Mouse (Mus musculus) MEL (cell line): Measurements from ENCODE around the gene Papss2. TPM values are rescaled to one million over a fixed set of nuclear protein-coding genes. Genes with fewer than 3 reads are reported as not detected.
A peak's percentile ranks its signal among the peaks of the same experiment; 100 is the strongest.

Source experiments
- DNase-seq: peaks from one replicate; pipeline ENCODE4 v3.0.0; 2011; ENCODE audit warnings: low read depth, low spot score
- H3K27ac ChIP-seq: 2 replicates; pipeline ENCODE4 v1.5.1; 2012; ENCODE audit warnings: low read depth, mild to moderate bottlenecking, control low read depth, low read length, moderate library complexity; ENCODE audit not compliant: control insufficient read depth
- H3K27me3 ChIP-seq, 2 experiments: fragments of 150-350 bp in 1 of 2; sonication (generic) in 1 of 2; 2 replicates each; pipeline ENCODE4 v1.6.1; 2012; ENCODE audit warnings: low read length in 2 of 2, mild to moderate bottlenecking in 2 of 2, improper control_type of control experiment in 1 of 2, moderate library complexity in 1 of 2; ENCODE audit not compliant: insufficient read depth in 2 of 2, control insufficient read depth in 1 of 2
- H3K36me3 ChIP-seq, 2 experiments: 2 replicates each; pipeline ENCODE4 v1.6.1; 2012 to 2014; ENCODE audit warnings: low read length in 2 of 2, improper control_type of control experiment in 1 of 2, inconsistent platforms in 1 of 2, mild to moderate bottlenecking in 1 of 2; ENCODE audit not compliant: insufficient read depth in 2 of 2, control insufficient read depth in 1 of 2
- H3K4me1 ChIP-seq, 2 experiments: fragments of 150-350 bp in 1 of 2; sonication (generic) in 1 of 2; 2 replicates each; pipeline ENCODE4 v1.6.1; 2012; ENCODE audit warnings: low read length in 2 of 2, improper control_type of control experiment in 1 of 2, mild to moderate bottlenecking in 1 of 2; ENCODE audit not compliant: insufficient read depth in 2 of 2, control insufficient read depth in 1 of 2
- H3K4me3 ChIP-seq, 2 experiments: fragments of 150-350 bp in 1 of 2; sonication (generic) in 1 of 2; 2 replicates each; pipeline ENCODE4 v1.5.1; 2012; ENCODE audit warnings: low read depth in 2 of 2, low read length in 2 of 2, mild to moderate bottlenecking in 2 of 2, moderate library complexity in 2 of 2, control low read depth in 1 of 2, improper control_type of control experiment in 1 of 2; ENCODE audit not compliant: control insufficient read depth in 1 of 2, insufficient read depth in 1 of 2
- H3K79me2 ChIP-seq: 2 replicates; pipeline ENCODE4 v1.6.1; 2012; ENCODE audit warnings: mild to moderate bottlenecking, low read length, moderate library complexity; ENCODE audit not compliant: control insufficient read depth, poor library complexity, insufficient read depth
- H3K9ac ChIP-seq: 2 replicates; pipeline ENCODE4 v1.6.1; 2012; ENCODE audit warnings: low read depth, mild to moderate bottlenecking, control low read depth, low read length, moderate library complexity; ENCODE audit not compliant: control insufficient read depth, poor library complexity, severe bottlenecking
- H3K9me3 ChIP-seq: fragments of 150-350 bp; sonication (generic); replicated peaks from 2 replicates; pipeline ENCODE4 v1.6.1; 2012; ENCODE audit warnings: mild to moderate bottlenecking, low read length, improper control_type of control experiment, moderate library complexity; ENCODE audit not compliant: insufficient read depth
- BHLHE40 ChIP-seq: IDR thresholded peaks from 2 replicates; pipeline ENCODE4 v1.6.1; 2012; ENCODE audit warnings: low read depth, mild to moderate bottlenecking, inconsistent platforms, low read length, improper control_type of control experiment, borderline replicate concordance
- CHD1 ChIP-seq: IDR thresholded peaks from 2 replicates; pipeline ENCODE4 v1.6.1; 2012; ENCODE audit warnings: low read depth, mild to moderate bottlenecking, inconsistent platforms, low read length, improper control_type of control experiment
- CHD2 ChIP-seq: IDR thresholded peaks from 2 replicates; pipeline ENCODE4 v1.6.1; 2011; ENCODE audit warnings: low read length, improper control_type of control experiment
- CTCF ChIP-seq, 3 experiments: IDR thresholded peaks in 2 of 3; conservative IDR thresholded peaks in 1 of 3; 2 replicates each; pipeline ENCODE4 v1.5.1; 2011 to 2012; ENCODE audit warnings: low read length in 3 of 3, low read depth in 2 of 3, mild to moderate bottlenecking in 2 of 3, improper control_type of control experiment in 1 of 3, inconsistent platforms in 1 of 3, mixed read lengths in 1 of 3, moderate library complexity in 1 of 3; ENCODE audit not compliant: control insufficient read depth in 1 of 3, insufficient read depth in 1 of 3, poor library complexity in 1 of 3, severe bottlenecking in 1 of 3
- E2F4 ChIP-seq: IDR thresholded peaks from 2 replicates; pipeline ENCODE4 v1.6.1; 2011; ENCODE audit warnings: low read depth, low read length, improper control_type of control experiment, borderline replicate concordance
- ELF1 ChIP-seq: IDR thresholded peaks from 2 replicates; pipeline ENCODE4 v1.6.1; 2014; ENCODE audit warnings: low read depth, mild to moderate bottlenecking, inconsistent platforms, low read length, improper control_type of control experiment, moderate library complexity
- EP300 ChIP-seq, 2 experiments: IDR thresholded peaks; 2 replicates each; pipeline ENCODE4 v1.6.1; 2011; ENCODE audit warnings: improper control_type of control experiment in 2 of 2, low read length in 2 of 2, low read depth in 1 of 2, mild to moderate bottlenecking in 1 of 2
- ETS1 ChIP-seq: IDR thresholded peaks from 2 replicates; pipeline ENCODE4 v1.6.1; 2012; ENCODE audit warnings: low read depth, mild to moderate bottlenecking, inconsistent platforms, low read length, improper control_type of control experiment, moderate library complexity
- GABPA ChIP-seq: IDR thresholded peaks from 2 replicates; pipeline ENCODE4 v1.6.1; 2012; ENCODE audit warnings: low read depth, mild to moderate bottlenecking, inconsistent platforms, low read length, improper control_type of control experiment, moderate library complexity
- GATA1 ChIP-seq: IDR thresholded peaks from 2 replicates; pipeline ENCODE4 v1.6.1; 2011; ENCODE audit warnings: low read depth, low read length, improper control_type of control experiment
- HCFC1 ChIP-seq: IDR thresholded peaks from 2 replicates; pipeline ENCODE4 v1.6.1; 2012; ENCODE audit warnings: low read depth, mild to moderate bottlenecking, inconsistent platforms, low read length, improper control_type of control experiment, moderate library complexity
- JUND ChIP-seq: IDR thresholded peaks from 2 replicates; pipeline ENCODE4 v1.6.1; 2011; ENCODE audit warnings: low read depth, mild to moderate bottlenecking, improper control_type of control experiment, low read length
- KAT2A ChIP-seq: conservative IDR thresholded peaks from 2 replicates; pipeline ENCODE4 v1.6.1; 2012; ENCODE audit warnings: low read depth, low read length, improper control_type of control experiment, inconsistent platforms
- MAFK ChIP-seq: IDR thresholded peaks from 2 replicates; pipeline ENCODE4 v1.6.1; 2011; ENCODE audit warnings: low read depth, mild to moderate bottlenecking, low read length, improper control_type of control experiment, borderline replicate concordance
- MAX ChIP-seq: IDR thresholded peaks from 2 replicates; pipeline ENCODE4 v1.6.1; 2011; ENCODE audit warnings: low read length, improper control_type of control experiment
- MAZ ChIP-seq: IDR thresholded peaks from 2 replicates; pipeline ENCODE4 v1.6.1; 2012; ENCODE audit warnings: low read depth, mild to moderate bottlenecking, inconsistent platforms, low read length, improper control_type of control experiment
- MEF2A ChIP-seq: IDR thresholded peaks from 2 replicates; pipeline ENCODE4 v1.6.1; 2014; ENCODE audit warnings: low read depth, mild to moderate bottlenecking, inconsistent platforms, low read length, improper control_type of control experiment; ENCODE audit not compliant: poor library complexity, insufficient replicate concordance, severe bottlenecking; ENCODE audit errors: extremely low read depth
- MXI1 ChIP-seq: IDR thresholded peaks from 2 replicates; pipeline ENCODE4 v1.6.1; 2011; ENCODE audit warnings: mild to moderate bottlenecking, low read depth, low read length, improper control_type of control experiment
- MYB ChIP-seq: IDR thresholded peaks from 2 replicates; pipeline ENCODE4 v1.6.1; 2011; ENCODE audit warnings: mild to moderate bottlenecking, low read depth, low read length, improper control_type of control experiment
- MYC ChIP-seq: IDR thresholded peaks from 2 replicates; pipeline ENCODE4 v1.6.1; 2011; ENCODE audit warnings: low read depth, mild to moderate bottlenecking, low read length, improper control_type of control experiment, moderate library complexity
- NELFE ChIP-seq: IDR thresholded peaks from 2 replicates; pipeline ENCODE4 v1.6.1; 2011; ENCODE audit warnings: low read depth, low read length, improper control_type of control experiment
- NRF1 ChIP-seq: IDR thresholded peaks from 2 replicates; pipeline ENCODE4 v1.6.1; 2014; ENCODE audit warnings: low read depth, mild to moderate bottlenecking, inconsistent platforms, low read length, improper control_type of control experiment, moderate library complexity; ENCODE audit not compliant: poor library complexity, insufficient read depth, severe bottlenecking
- POLR2A ChIP-seq, 2 experiments: IDR thresholded peaks; 2 replicates each; pipeline ENCODE4 v1.6.1; 2011 to 2012; ENCODE audit warnings: low read length in 2 of 2, mild to moderate bottlenecking in 2 of 2, control low read depth in 1 of 2, improper control_type of control experiment in 1 of 2, low read depth in 1 of 2, moderate library complexity in 1 of 2; ENCODE audit not compliant: control insufficient read depth in 1 of 2, insufficient read depth in 1 of 2, poor library complexity in 1 of 2
- POLR2AphosphoS2 ChIP-seq: IDR thresholded peaks from 2 replicates; pipeline ENCODE4 v1.6.1; 2011; ENCODE audit warnings: low read length, improper control_type of control experiment
- POLR2AphosphoS5 ChIP-seq: IDR thresholded peaks from 2 replicates; pipeline ENCODE4 v1.6.1; 2012; ENCODE audit warnings: low read depth, borderline replicate concordance, mild to moderate bottlenecking, inconsistent platforms, low read length, moderate library complexity, mixed read lengths
- RAD21 ChIP-seq: IDR thresholded peaks from 2 replicates; pipeline ENCODE4 v1.6.1; 2011; ENCODE audit warnings: mild to moderate bottlenecking, low read depth, low read length, improper control_type of control experiment
- RCOR1 ChIP-seq: IDR thresholded peaks from 2 replicates; pipeline ENCODE4 v1.6.1; 2012; ENCODE audit warnings: low read depth, mild to moderate bottlenecking, inconsistent platforms, low read length, improper control_type of control experiment
- SIN3A ChIP-seq: IDR thresholded peaks from 2 replicates; pipeline ENCODE4 v1.6.1; 2012; ENCODE audit warnings: low read length, improper control_type of control experiment, inconsistent platforms
- SMC3 ChIP-seq: IDR thresholded peaks from 2 replicates; pipeline ENCODE4 v1.6.1; 2011; ENCODE audit warnings: low read depth, low read length, improper control_type of control experiment
- TAL1 ChIP-seq: IDR thresholded peaks from 2 replicates; pipeline ENCODE4 v1.6.1; 2012; ENCODE audit warnings: mild to moderate bottlenecking, inconsistent platforms, low read length, moderate library complexity, mixed read lengths
- TBP ChIP-seq: IDR thresholded peaks from 2 replicates; pipeline ENCODE4 v1.8.0; 2011; ENCODE audit warnings: low read depth, low read length, improper control_type of control experiment
- TCF12 ChIP-seq: IDR thresholded peaks from 2 replicates; pipeline ENCODE4 v1.6.1; 2014; ENCODE audit warnings: low read depth, mild to moderate bottlenecking, inconsistent platforms, low read length, improper control_type of control experiment, moderate library complexity
- USF1 ChIP-seq: IDR thresholded peaks from 2 replicates; pipeline ENCODE4 v1.6.1; 2014; ENCODE audit warnings: low read depth, mild to moderate bottlenecking, inconsistent platforms, low read length, improper control_type of control experiment, moderate library complexity
- USF2 ChIP-seq, 2 experiments: IDR thresholded peaks; 2 replicates each; pipeline ENCODE4 v1.6.1; 2011 to 2012; ENCODE audit warnings: improper control_type of control experiment in 2 of 2, low read length in 2 of 2, borderline replicate concordance in 1 of 2, inconsistent platforms in 1 of 2, low read depth in 1 of 2, mild to moderate bottlenecking in 1 of 2; ENCODE audit not compliant: insufficient read depth in 1 of 2
- ZC3H11A ChIP-seq: IDR thresholded peaks from 2 replicates; pipeline ENCODE4 v1.6.1; 2012; ENCODE audit warnings: low read depth, mild to moderate bottlenecking, inconsistent platforms, low read length, improper control_type of control experiment
- ZMIZ1 ChIP-seq: IDR thresholded peaks from 2 replicates; pipeline ENCODE4 v1.6.1; 2012; ENCODE audit warnings: low read depth, mild to moderate bottlenecking, inconsistent platforms, low read length, improper control_type of control experiment, moderate library complexity
- ZNF384 ChIP-seq: IDR thresholded peaks from 2 replicates; pipeline ENCODE4 v1.6.1; 2012; ENCODE audit warnings: low read depth, mild to moderate bottlenecking, inconsistent platforms, low read length, improper control_type of control experiment
- polyA plus RNA-seq, 2 experiments: library from polyadenylated mRNA; stranded (reverse) in 1 of 2; unstranded in 1 of 2; fragments of >175 nt in 1 of 2; fragments of >200 nt in 1 of 2; gene quantifications; 2 replicates each; pipeline versions ENCODE4 v1.2.1 to v1.2.4; 2012; ENCODE audit warnings: low replicate concordance in 2 of 2, low read depth in 1 of 2; ENCODE audit not compliant: insufficient read length in 2 of 2, insufficient read depth in 1 of 2, missing spikeins in 1 of 2
- total RNA-seq: library from RNA; depleted of rRNA; stranded (reverse); fragments of 300-350 nt; gene quantifications from 2 replicates; pipeline ENCODE4 v1.2.3, GENCODE M21; 2012

Papss2 gene
- total and polyA plus RNA-seq, 3 experiments = 1.7 to 2.6 TPM; not detected in 1

DNA sequence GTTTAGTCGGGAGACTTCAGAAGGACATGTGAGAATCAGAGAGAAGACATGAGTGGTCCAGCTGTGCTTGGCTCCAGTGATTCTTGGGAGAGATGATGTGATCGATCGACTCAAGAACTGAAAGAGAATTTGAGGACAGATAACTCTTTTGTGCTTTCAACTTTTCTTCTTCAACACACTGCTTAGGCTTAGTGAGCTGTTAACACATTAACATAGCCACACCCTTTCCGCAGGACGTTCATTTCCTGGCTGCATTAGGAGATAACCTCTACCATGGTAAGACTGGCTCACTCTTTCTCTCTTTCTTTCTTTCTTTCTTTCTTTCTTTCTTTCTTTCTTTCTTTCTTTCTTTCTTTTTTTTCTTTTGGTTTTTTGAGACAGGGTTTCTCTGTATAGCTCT is 25.9 kb upstream of the Papss2 start:
- Histone ChIP-seq H3K79me2 (no peaks in the 10 kb centered on the region), H3K4me3 (peak overlapping the region; percentile 47 to 68), H3K4me1 (peaks cover 6 to 46% of the 10 kb centered on the region in 2 experiments; a peak in 3 of 4 replicates), H3K9me3 (no peaks in the 10 kb centered on the region), H3K27me3 (no peaks in the 10 kb centered on the region), H3K27ac (peak overlapping the region; percentile 92), H3K36me3 (peaks cover 0 to 30% of the 10 kb centered on the region in 2 experiments; a peak in 2 of 4 replicates), H3K9ac (peak overlapping the region; percentile 57)
- peak; percentile 87 for DNase-seq
- TF ChIP-seq TBP = peak; percentile 51; the same call in 1 of the 2 replicates
- TF ChIP-seq CHD2 = no peak
- peak; percentile 28 to 49; a peak in 1 of 4 replicates for TF ChIP-seq POLR2A (IDR thresholded peaks at IDR 0.05; ENCODE audit: control insufficient read depth in 1 of 2, insufficient read depth in 1 of 2, low read depth in 1 of 2, low read length in 2 of 2, poor library complexity in 1 of 2)
- TF ChIP-seq CHD1 = no peak
- peak; percentile 81 to 82 for TF ChIP-seq EP300 (IDR thresholded peaks at IDR 0.05; ENCODE audit: low read depth in 1 of 2, low read length in 2 of 2)
- TF ChIP-seq CTCF (IDR thresholded peaks at IDR 0.05 in 2 of 3, conservative IDR thresholded peaks at IDR 0.05 in 1 of 3; ENCODE audit: control insufficient read depth in 1 of 3, insufficient read depth in 1 of 3, low read depth in 2 of 3, low read length in 3 of 3, poor library complexity in 1 of 3, severe bottlenecking in 1 of 3) = no peak
- TF ChIP-seq ETS1 = no peak; the same call in 1 of the 2 replicates
- peak; percentile 69 for TF ChIP-seq TCF12
- TF ChIP-seq TAL1 = peak; percentile 31; the same call in 1 of the 2 replicates
- no peak for TF ChIP-seq HCFC1
- no peak for TF ChIP-seq JUND
- TF ChIP-seq MAX = peak; percentile 54; the same call in 1 of the 2 replicates
- TF ChIP-seq GABPA = no peak
- no peak; the same call in none of the 2 replicates for TF ChIP-seq SIN3A
- TF ChIP-seq BHLHE40 = no peak
- 0 out of 2 replicates have a peak, but pooled peaks have one; percentile 43 for TF ChIP-seq MXI1
- TF ChIP-seq GATA1 = peak; percentile 77
- TF ChIP-seq KAT2A = no peak
- TF ChIP-seq USF1 = no peak
- peak; percentile 20; the same call in 1 of the 2 replicates for TF ChIP-seq NELFE
- peak; percentile 47; the same call in 1 of the 2 replicates for TF ChIP-seq ZNF384
- TF ChIP-seq NRF1 = no peak
- TF ChIP-seq POLR2AphosphoS5 = no peak
- TF ChIP-seq MAZ = no peak
- TF ChIP-seq MYC = 0 out of 2 replicates have a peak, but pooled peaks have one; percentile 16
- no peak for TF ChIP-seq ZMIZ1
- TF ChIP-seq MAFK = no peak
- no peak for TF ChIP-seq RAD21
- 0 out of 2 replicates have a peak, but pooled peaks have one; percentile 39 for TF ChIP-seq MYB
- no peak for TF ChIP-seq USF2 (IDR thresholded peaks at IDR 0.05; ENCODE audit: borderline replicate concordance in 1 of 2, insufficient read depth in 1 of 2, low read depth in 1 of 2, low read length in 2 of 2)
- TF ChIP-seq SMC3 = no peak
- no peak; the same call in 1 of the 2 replicates for TF ChIP-seq POLR2AphosphoS2
- no peak for TF ChIP-seq ELF1
- TF ChIP-seq ZC3H11A = no peak
- no peak for TF ChIP-seq MEF2A
- peak; percentile 54; the same call in 1 of the 2 replicates for TF ChIP-seq RCOR1
- TF ChIP-seq E2F4 = no peak
